ENCODE assay signal across 20 mouse cellular contexts in the genomic region with DNA sequence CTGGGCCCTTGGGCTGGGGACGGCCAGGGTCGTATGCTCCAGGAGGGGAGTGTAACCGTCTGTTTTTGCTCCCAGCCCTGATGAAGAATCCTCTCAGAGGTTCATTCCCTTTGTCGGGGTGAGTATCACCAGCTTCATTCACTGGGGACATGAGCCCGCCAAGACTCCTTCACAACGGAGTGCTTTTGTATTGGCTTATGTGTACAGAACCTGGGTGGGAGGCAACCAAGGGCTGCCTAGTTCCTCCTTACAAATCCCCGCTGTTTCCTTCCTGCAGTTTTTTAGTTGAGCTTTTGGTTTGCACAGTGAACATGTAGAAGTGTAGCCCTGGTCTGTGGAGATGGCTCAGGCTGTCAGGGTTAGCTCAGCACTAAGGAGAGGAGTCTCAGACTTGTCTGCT. TPM values are rescaled to one million over a fixed set of nuclear protein-coding genes. Genes with fewer than 3 reads are reported as not detected.
DNase-seq lines count a peak whose midpoint lies in the region; ATAC-seq lines count a peak whose summit lies in the region.
"Had no signal": no experiment of that assay in that cellular context is flagged by ENCODE, and none has a peak within 500 bp of the region (broad histone marks: within the 10 kb centered on the region; RNA-seq: fewer than 3 reads in every experiment).

No protein-coding gene starts in this region.

- DNase-seq in retina, embryonic 14.5 days (ENCODE audit: low spot score): no peak
- DNase-seq in layer of hippocampus, postnatal 14 days (ENCODE audit: low spot score in 2 of 2): no peak
- no peak for DNase-seq in heart, adult 9 months (ENCODE audit: low spot score in 2 of 2)
- DNase-seq in adrenal gland, postnatal 36 days: no peak
- DNase-seq: adrenal gland, adult 2 months; adrenal gland, adult 8-10 months; adrenal gland, postnatal 10 days; adrenal gland, postnatal 14 days; adrenal gland, postnatal 25 days; B cell, adult 2 months; cerebellum, adult 11 months; cerebellum, adult 11-12 months; cerebellum, adult 18-20 months had no signal

- peak; percentile 18; the same call in 1 of the 2 replicates for ATAC-seq in common myeloid progenitor, adult 5-6 weeks (replicated peaks; ENCODE audit: low read depth, poor library complexity, severe bottlenecking)
- ATAC-seq in granulocyte monocyte progenitor cell, adult 5-6 weeks (replicated peaks; ENCODE audit: poor library complexity, severe bottlenecking): peak; percentile 51; the same call in 1 of the 2 replicates
- ATAC-seq in hematopoietic stem cell, adult 5-6 weeks (replicated peaks in 1 of 2; ENCODE audit: insufficient read depth in 1 of 2, low FRiP score in 2 of 2, low TSS enrichment in 1 of 2, low read depth in 1 of 2, poor library complexity in 2 of 2, severe bottlenecking in 2 of 2): peak; percentile 15 to 82; a peak in 2 of 4 replicates
- peak; percentile 28; the same call in 1 of the 2 replicates for ATAC-seq in megakaryocyte progenitor cell, adult 5-6 weeks (replicated peaks; ENCODE audit: poor library complexity)
- ATAC-seq: activated CD4-positive, CD25-positive, alpha-beta regulatory T cell, adult 4 months; CD4-positive, CD25-positive, alpha-beta regulatory T cell, adult 4 months; Patski had no signal

RNA-seq across cellular contexts. Expression of a gene that starts 6.3 kb away (rescaled TPM):
- total RNA-seq in common myeloid progenitor, adult 5-6 weeks (2017): not detected in 2 replicates
- not detected in 2 replicates for total RNA-seq in granulocyte monocyte progenitor cell, adult 5-6 weeks (2014; fragmentation: Nextera tagmentation)
- not detected in 2 replicates for total RNA-seq in granulocyte monocyte progenitor cell, adult 5-6 weeks (2017)
- 0.38 TPM in 1 of 2 replicates, not detected in the other for total RNA-seq in hematopoietic stem cell, adult 5-6 weeks (2017)
- 0.27 TPM in 1 of 2 replicates, not detected in the other for total RNA-seq in megakaryocyte progenitor cell, adult 5-6 weeks (2015)
- 0.17 TPM in 1 of 2 replicates, not detected in the other for total RNA-seq in megakaryocyte progenitor cell, adult 5-6 weeks (2017)
- total RNA-seq in layer of hippocampus, postnatal 14 days (2021): under 1 TPM in 1 of 2 experiments, not detected in 1; 0.51 TPM
- total RNA-seq in adrenal gland, postnatal 36 days (2021): under 1 TPM in 1 of 2 experiments, not detected in 1; 0.46 TPM
- total RNA-seq: adrenal gland, postnatal 10 days had no signal

RNA-seq across cellular contexts. Expression of a gene that starts 30.1 kb away (rescaled TPM):
- total RNA-seq in common myeloid progenitor, adult 5-6 weeks (2017): 46.9 and 53.3 TPM in 2 replicates
- total RNA-seq in granulocyte monocyte progenitor cell, adult 5-6 weeks (2014; fragmentation: Nextera tagmentation): 73.6 and 85.1 TPM in 2 replicates
- 21.0 and 27.6 TPM in 2 replicates for total RNA-seq in granulocyte monocyte progenitor cell, adult 5-6 weeks (2017)
- 39.8 and 42.2 TPM in 2 replicates for total RNA-seq in hematopoietic stem cell, adult 5-6 weeks (2017)
- total RNA-seq in megakaryocyte progenitor cell, adult 5-6 weeks (2015): 61.2 and 66.3 TPM in 2 replicates
- 32.4 TPM in 2 replicates for total RNA-seq in megakaryocyte progenitor cell, adult 5-6 weeks (2017)
- 10 to 100 TPM; 84.2 to 85.2 TPM for total RNA-seq in layer of hippocampus, postnatal 14 days (2021)
- 10 to 100 TPM; 76.8 to 99.8 TPM for total RNA-seq in adrenal gland, postnatal 36 days (2021)

RNA-seq across cellular contexts. Expression of a gene that starts 53.7 kb away (rescaled TPM):
- total RNA-seq in common myeloid progenitor, adult 5-6 weeks (2017): 15.5 and 15.9 TPM in 2 replicates
- total RNA-seq in granulocyte monocyte progenitor cell, adult 5-6 weeks (2014; fragmentation: Nextera tagmentation): 23.7 and 28.5 TPM in 2 replicates
- total RNA-seq in granulocyte monocyte progenitor cell, adult 5-6 weeks (2017): 6.9 and 8.8 TPM in 2 replicates
- 12.9 and 14.5 TPM in 2 replicates for total RNA-seq in hematopoietic stem cell, adult 5-6 weeks (2017)
- 16.2 and 16.8 TPM in 2 replicates for total RNA-seq in megakaryocyte progenitor cell, adult 5-6 weeks (2015)
- 9.2 and 10.0 TPM in 2 replicates for total RNA-seq in megakaryocyte progenitor cell, adult 5-6 weeks (2017)
- 100 to 1,000 TPM; 121 TPM for total RNA-seq in layer of hippocampus, postnatal 14 days (2021)
- total RNA-seq in adrenal gland, postnatal 36 days (2021): 10 to 100 TPM; 39.7 to 46.3 TPM
